ENCODE assay signal across 8 mouse cellular contexts in genomic region chr11:96827062-96827581, GRCm38 (mm10). TPM values are rescaled to one million over a fixed set of nuclear protein-coding genes. Genes with fewer than 3 reads are reported as not detected.
A peak's percentile ranks its signal among the peaks of the same experiment; 100 is the strongest.
DNase-seq lines count a peak whose midpoint lies in the region; ATAC-seq and TF ChIP-seq lines count a peak whose summit lies in the region.

No protein-coding gene starts in this region.

- peak overlapping the region; percentile 100 for H3K27ac ChIP-seq in heart, embryonic 15.5 days
- no peak overlapping the region for H3K27ac ChIP-seq in small intestine, adult 2 months (ENCODE audit: insufficient read depth, low read depth, low read length)

- no peaks in the 10 kb centered on the region for H3K27me3 ChIP-seq in E14TG2a.4 (ENCODE audit: insufficient read depth, low read length)
- no peaks in the 10 kb centered on the region for H3K27me3 ChIP-seq in heart, embryonic 15.5 days
- H3K27me3 ChIP-seq in small intestine, adult 2 months (ENCODE audit: control insufficient read depth, insufficient read depth, low read length) = no peaks in the 10 kb centered on the region

- 49% methylated on average over 12 of the region's 12 CpGs for WGBS in heart, embryonic 15.5 days
- 61% methylated on average over 12 of the region's 12 CpGs for WGBS in small intestine, adult 2 months

- peaks cover 76% of the 10 kb centered on the region for H3K4me1 ChIP-seq in E14TG2a.4 (replicated peaks; ENCODE audit: low read depth, low read length)
- peaks cover 71% of the 10 kb centered on the region for H3K4me1 ChIP-seq in heart, embryonic 15.5 days (replicated peaks)
- H3K4me1 ChIP-seq in small intestine, adult 2 months (ENCODE audit: control insufficient read depth, insufficient read depth, insufficient read length, low read length) = peaks cover 29% of the 10 kb centered on the region

- H3K9me3 ChIP-seq in E14TG2a.4 (ENCODE audit: low read length) = no peaks in the 10 kb centered on the region
- no peaks in the 10 kb centered on the region for H3K9me3 ChIP-seq in heart, embryonic 15.5 days (replicated peaks)

- no peak for TF ChIP-seq POLR2A in small intestine, adult 2 months (IDR thresholded peaks at IDR 0.05; ENCODE audit: low read depth, low read length)

- TF ChIP-seq CTCF in E14TG2a.4 (conservative IDR thresholded peaks at IDR 0.05; ENCODE audit: low read length) = no peak
- TF ChIP-seq CTCF in small intestine, adult 2 months (IDR thresholded peaks at IDR 0.05; ENCODE audit: extremely low read depth, insufficient read length, insufficient replicate concordance, low read depth, low read length) = no peak

- peaks cover 50% of the 10 kb centered on the region for H3K36me3 ChIP-seq in E14TG2a.4 (ENCODE audit: insufficient read depth, low read length)
- peaks cover 8% of the 10 kb centered on the region for H3K36me3 ChIP-seq in heart, embryonic 15.5 days
- peaks cover 11% of the 10 kb centered on the region for H3K36me3 ChIP-seq in small intestine, adult 2 months (ENCODE audit: control insufficient read depth, insufficient read depth, low read length)

- peak overlapping the region; percentile 97 for H3K4me2 ChIP-seq in heart, embryonic 15.5 days

- DNase-seq in adrenal gland, adult 18-20 months (ENCODE audit: low spot score in 2 of 2) = peak; percentile 27 to 41
- no peak for DNase-seq in adrenal gland, adult 8-10 months
- peak; percentile 58 for DNase-seq in kidney, postnatal 14 days
- no peak for DNase-seq in thymus, postnatal 25 days
- no peak for DNase-seq in right cerebral cortex, postnatal 36 days (ENCODE audit: low spot score in 2 of 2)

- ATAC-seq in heart, embryonic 15.5 days (replicated peaks; ENCODE audit: insufficient number of reproducible peaks, insufficient read depth, low FRiP score, low read depth) = no peak

- H3K4me3 ChIP-seq in E14TG2a.4 (replicated peaks; ENCODE audit: low read length) = peak overlapping the region; percentile 69
- H3K4me3 ChIP-seq in heart, embryonic 15.5 days = peak overlapping the region; percentile 81
- H3K4me3 ChIP-seq in small intestine, adult 2 months (ENCODE audit: low read depth, low read length) = peak overlapping the region; percentile 4; the same call in 1 of the 2 replicates

- peak overlapping the region; percentile 83 for H3K9ac ChIP-seq in heart, embryonic 15.5 days

RNA-seq across cellular contexts. Expression of gene Nfe2l1, which starts 2.6 kb away (rescaled TPM):
- 100 to 1,000 TPM; 458 to 704 TPM for total RNA-seq in adrenal gland, adult 18-20 months (2021)
- total RNA-seq in adrenal gland, adult 8-10 months (2022) = 100 to 1,000 TPM; 460 to 743 (median 603) TPM
- polyA plus RNA-seq in heart, embryonic 15.5 days (2015; fragmentation: Nextera tagmentation; extraction: Ambion mirVana) = 75.3 and 79.0 TPM in 2 replicates
- 36.1 and 87.5 TPM in 2 replicates for polyA plus RNA-seq in small intestine, adult 2 months (2012; rRNA removed)

RNA-seq across cellular contexts. Expression of gene Copz2, which starts 22.5 kb away (rescaled TPM):
- total RNA-seq in adrenal gland, adult 18-20 months (2021) = 10 to 100 TPM; 56.5 to 60.6 TPM
- 10 to 100 TPM; 60.6 to 73.0 (median 64.0) TPM for total RNA-seq in adrenal gland, adult 8-10 months (2022)
- polyA plus RNA-seq in heart, embryonic 15.5 days (2015; fragmentation: Nextera tagmentation; extraction: Ambion mirVana) = 120 and 122 TPM in 2 replicates
- polyA plus RNA-seq in small intestine, adult 2 months (2012; rRNA removed) = 4.7 and 9.5 TPM in 2 replicates

RNA-seq across cellular contexts. Expression of gene Cbx1, which starts 38.2 kb away (rescaled TPM):
- total RNA-seq in adrenal gland, adult 18-20 months (2021) = 10 to 100 TPM; 56.6 to 83.6 TPM
- 10 to 100 TPM; 63.6 to 80.2 (median 78.0) TPM for total RNA-seq in adrenal gland, adult 8-10 months (2022)
- 52.4 and 52.9 TPM in 2 replicates for polyA plus RNA-seq in heart, embryonic 15.5 days (2015; fragmentation: Nextera tagmentation; extraction: Ambion mirVana)
- 11.8 and 18.1 TPM in 2 replicates for polyA plus RNA-seq in small intestine, adult 2 months (2012; rRNA removed)

RNA-seq across cellular contexts. Expression of gene Snx11, which starts 49.8 kb away (rescaled TPM):
- 10 to 100 TPM; 29.2 to 33.6 TPM for total RNA-seq in adrenal gland, adult 18-20 months (2021)
- total RNA-seq in adrenal gland, adult 8-10 months (2022) = 10 to 100 TPM; 28.7 to 59.2 (median 36.3) TPM
- 10.9 and 13.4 TPM in 2 replicates for polyA plus RNA-seq in heart, embryonic 15.5 days (2015; fragmentation: Nextera tagmentation; extraction: Ambion mirVana)
- 9.8 and 13.2 TPM in 2 replicates for polyA plus RNA-seq in small intestine, adult 2 months (2012; rRNA removed)

Comparison
In these comparisons a context has a peak if more than half of its experiments do, and no peak if none do; other contexts are left out.
1. DNase-seq: peak in adrenal gland, adult 18-20 months (2 of 2) and kidney, postnatal 14 days (single experiment); none in adrenal gland, adult 8-10 months (single experiment), thymus, postnatal 25 days (single experiment) and right cerebral cortex, postnatal 36 days (0 of 2).
2. H3K4me3 ChIP-seq: peak in every context shown above with its lines; median percentile 81 in heart, embryonic 15.5 days; 69 in E14TG2a.4; 4 in small intestine, adult 2 months.